Mouse (Mus musculus) urinary bladder, postnatal 14 days (tissue): ENCODE measurements around the gene Haus3.
A peak's percentile ranks its signal among the peaks of the same experiment; 100 is the strongest.

Experiments used
- DNase-seq: peaks from one replicate; pipeline ENCODE4 v3.0.0; 2021; ENCODE audit warnings: low spot score

The Haus3 gene

DNA sequence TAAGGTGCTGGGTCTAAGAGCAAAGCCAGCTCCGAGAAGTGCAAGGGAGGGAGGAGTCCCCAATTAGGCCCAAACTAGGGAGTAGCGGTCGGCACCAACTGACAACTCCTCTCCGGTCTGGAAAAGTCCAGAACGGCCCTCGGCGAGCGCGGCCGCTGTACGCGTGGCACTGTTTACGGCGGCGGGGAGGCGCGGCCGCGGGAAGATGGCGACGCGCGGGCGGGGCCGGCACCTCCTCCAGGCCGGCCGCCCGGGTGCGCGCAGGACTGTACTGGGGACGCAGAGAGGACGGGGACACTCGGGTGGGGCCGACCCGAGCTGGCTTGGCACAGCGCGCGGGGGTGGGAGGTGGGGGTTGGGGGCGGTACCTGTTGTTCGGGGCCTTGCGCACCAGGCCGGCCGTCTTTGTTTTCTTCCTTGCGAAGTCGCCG lies 17.6 kb upstream of the Haus3 start:
- peak; percentile 67 for DNase-seq

DNA sequence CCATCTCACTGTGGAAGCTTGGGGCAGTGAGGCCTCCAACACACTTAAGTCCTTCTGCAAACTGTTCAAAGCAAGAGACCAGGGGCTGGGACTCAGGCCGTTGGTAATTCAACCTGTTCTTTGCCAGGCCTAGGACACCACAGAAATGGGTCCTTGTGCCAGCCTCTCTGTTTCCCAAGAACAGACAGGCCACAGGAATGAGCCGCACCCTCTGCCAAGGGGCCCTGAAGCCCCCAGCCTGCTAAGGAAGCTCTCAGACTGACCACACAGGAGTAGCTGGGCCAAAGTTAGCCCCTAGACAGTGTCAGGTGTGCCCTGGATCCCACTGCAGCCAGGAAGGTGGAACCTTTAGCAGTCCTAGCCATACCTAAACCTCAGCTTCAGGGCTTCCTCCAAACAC lies 17.1 kb upstream of the Haus3 start:
- DNase-seq = no peak

GRCm38 (mm10) chr5:34185791-34186190 lies 16.5 kb upstream of the Haus3 start:
- no peak for DNase-seq

DNA sequence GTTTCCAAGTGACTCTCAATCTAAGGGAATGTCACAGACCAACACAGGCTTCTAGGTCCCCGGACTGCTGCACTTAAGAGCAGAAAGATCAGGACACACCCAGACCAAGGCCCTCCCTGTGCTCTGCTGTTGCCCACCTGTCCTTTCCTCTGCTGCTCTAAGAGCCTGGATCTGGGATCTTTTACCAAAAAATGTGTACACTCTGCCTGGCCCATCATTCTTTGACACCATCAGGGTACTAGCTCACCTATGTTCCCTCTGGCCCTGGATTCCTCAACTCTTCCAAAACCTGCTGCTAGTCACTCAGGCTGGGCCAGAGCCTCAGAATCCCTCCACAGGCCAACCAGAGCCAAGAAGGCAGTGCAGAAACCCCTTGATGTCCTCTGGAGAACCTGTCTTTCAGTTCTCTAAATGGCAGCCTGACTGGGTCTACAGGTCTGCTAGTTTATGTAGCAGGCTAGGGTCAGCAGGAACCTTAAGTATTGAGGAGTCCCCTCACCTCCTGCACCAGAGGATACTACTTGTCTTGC lies 15.8 kb upstream of the Haus3 start:
- DNase-seq = no peak

DNA sequence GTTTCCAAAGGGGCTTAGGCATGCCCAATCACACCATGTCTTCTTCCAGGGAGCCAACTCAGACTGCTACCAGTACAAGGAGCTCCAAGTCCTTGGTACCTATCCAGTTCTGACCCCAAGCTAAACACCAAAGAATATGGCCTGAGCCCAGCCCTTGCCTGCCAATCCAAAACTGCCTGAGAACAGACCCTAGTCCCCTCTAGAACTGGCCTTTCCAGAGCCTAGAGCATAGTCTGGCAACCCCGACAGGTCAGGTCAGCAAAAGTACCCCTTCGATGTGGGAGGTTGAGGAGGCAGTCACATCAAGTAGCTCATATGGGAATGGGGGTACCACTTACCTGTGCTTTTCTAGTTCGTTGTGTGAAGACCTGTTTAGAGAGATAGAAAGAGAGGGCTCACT lies 14.6 kb upstream of the Haus3 start:
- peak; percentile 2 for DNase-seq

GRCm38 (mm10) chr5:34183156-34183880 lies 14.0 kb upstream of the Haus3 start:
- peak; percentile 29 for DNase-seq

- DNase-seq = peak; percentile 11
Observed at GRCm38 (mm10) chr5:34182486-34182885, 13.2 kb upstream of the Haus3 start.

DNA sequence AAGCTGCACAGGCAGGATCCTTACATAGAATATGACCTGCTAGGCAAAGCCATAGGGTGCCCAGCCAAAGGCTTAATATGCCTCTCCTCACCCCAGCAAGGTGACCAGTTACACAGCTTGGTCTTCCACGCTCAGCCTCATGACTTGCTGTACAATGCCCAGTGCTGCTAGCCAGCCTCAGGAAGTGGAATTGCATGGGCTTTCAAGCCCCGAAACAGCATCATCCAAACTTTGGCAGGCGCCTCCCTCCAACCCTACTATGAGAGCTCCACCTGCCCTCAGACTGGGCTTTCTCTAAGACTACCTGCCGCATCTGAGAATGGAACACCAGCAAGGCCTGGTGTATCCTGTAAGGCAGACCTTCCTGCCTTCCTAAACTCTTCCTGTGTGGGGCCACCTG lies 8.5 kb upstream of the Haus3 start:
- peak; percentile 2 for DNase-seq

DNA sequence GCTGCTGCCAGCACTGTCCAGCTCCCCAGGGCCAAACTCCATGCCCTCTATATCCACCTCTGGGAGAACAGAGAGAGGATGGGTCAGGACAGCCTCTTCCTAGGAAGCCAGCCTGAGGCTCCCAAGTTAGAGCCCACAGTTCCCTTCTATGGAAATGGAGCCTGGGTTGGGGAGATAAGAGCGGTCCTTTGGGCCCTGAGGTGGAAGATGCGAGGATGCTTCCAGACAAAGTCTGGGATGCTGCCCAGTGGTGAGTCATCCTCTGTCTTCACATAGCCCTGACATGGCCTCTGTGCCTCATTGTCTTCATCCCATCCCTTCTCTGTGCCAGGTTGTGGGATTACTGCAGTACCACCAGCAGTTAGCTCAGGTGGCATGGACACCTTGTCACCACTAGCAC lies 7.8 kb upstream of the Haus3 start:
- DNase-seq = peak; percentile 8

DNA sequence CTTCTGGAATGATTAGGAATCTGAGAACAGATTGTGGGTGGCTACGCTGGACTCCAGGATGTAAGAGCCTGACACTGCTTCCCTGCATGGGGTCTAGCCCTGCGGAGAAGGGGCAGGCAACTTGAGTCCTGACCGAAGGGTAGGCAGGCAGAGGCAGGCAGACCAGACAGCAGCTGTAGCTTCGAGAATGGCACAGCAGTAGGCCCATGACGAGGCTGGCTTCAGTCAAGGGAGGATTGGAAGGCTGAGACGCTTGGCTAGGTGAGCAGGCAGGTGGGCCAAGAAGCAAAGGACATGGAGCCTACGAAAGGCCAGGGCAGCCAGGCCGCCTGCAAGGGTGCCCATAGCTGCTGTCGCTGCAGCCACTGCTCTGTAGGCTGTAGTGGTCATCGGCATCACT lies 7.4 kb upstream of the Haus3 start:
- no peak for DNase-seq

GRCm38 (mm10) chr5:34175403-34175694 lies 6.0 kb upstream of the Haus3 start:
- DNase-seq = no peak

GRCm38 (mm10) chr5:34174550-34175402 lies 5.4 kb upstream of the Haus3 start:
- DNase-seq = no peak

DNA sequence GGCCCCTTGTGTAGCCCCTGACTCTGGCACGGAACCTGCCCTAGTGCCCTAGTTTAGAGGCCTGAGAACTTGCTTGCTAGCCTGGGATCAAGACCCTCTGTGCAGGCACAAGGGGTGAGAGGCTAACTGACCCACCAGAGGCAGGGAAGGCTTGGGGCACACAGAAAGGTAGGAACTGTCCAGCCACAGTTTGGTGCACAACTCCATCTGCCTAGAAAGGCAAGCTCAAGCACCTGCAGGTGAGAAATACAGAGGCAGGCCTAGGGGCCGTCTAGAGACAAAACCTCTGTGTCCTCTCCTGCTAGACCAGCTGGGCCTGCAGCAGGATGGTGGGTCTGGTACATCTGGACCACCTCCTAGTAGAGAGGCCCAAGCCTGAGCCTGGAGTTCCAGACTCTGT lies 4.7 kb upstream of the Haus3 start:
- no peak for DNase-seq

DNA sequence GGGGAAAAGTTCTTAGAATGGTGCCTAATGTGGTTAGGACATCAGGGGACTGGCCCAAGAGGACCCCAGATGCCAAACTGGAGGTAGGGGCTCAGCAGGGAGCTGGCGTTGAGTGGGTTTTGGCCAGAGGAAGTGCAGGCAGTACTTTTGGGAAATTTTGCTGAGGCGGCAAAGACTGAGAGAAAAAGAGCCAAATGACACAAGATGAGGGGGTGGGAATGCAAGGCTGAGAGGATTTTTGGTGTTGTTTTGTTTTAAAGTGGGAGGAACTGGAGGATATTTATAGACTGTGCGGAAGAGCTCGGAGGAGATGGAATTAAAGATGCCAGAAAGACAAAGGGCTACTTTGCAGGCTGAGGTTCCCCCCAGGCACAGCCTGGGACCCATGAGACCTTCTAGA lies 1.4 kb upstream of the Haus3 start:
- DNase-seq = no peak

DNA sequence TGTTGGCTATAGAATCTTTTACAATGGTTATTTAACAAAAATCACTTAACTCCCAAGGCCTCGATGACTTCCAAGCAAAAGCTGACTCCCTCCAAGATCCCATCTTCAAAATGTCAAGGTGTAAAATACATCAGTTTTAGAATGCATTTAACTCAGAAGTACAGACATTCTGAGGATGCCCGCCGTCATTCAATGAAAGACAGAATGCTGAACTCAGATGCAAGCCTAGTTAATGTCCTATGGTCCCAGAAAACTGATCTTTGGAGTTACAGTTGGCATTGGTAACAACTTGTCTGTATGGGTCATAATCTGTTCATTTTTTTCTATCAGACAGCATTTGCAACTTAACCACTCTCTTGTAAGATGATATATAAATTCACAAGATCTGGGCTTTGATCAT lies 627 bp upstream of the Haus3 start:
- no peak for DNase-seq

DNA sequence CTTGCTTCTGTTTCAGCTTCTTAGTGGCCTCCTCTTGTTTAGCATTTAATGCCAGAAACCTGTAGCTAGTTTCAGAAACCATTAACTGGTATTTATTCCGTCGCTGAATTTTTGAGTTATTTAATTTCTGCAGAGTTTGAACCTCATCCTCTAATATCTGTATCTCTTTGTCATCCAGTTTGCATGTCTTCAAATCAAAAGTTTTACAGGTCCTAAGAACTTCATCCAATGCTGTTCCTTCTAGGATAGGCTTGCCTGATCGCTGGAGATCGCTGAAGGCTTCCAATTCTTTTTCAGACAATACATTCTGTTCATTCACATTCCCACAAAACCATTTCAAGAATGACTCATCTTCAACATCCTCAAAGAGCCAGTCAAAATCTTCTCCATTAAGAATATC lies 1.5 kb downstream of the Haus3 start:
- no peak for DNase-seq

DNA sequence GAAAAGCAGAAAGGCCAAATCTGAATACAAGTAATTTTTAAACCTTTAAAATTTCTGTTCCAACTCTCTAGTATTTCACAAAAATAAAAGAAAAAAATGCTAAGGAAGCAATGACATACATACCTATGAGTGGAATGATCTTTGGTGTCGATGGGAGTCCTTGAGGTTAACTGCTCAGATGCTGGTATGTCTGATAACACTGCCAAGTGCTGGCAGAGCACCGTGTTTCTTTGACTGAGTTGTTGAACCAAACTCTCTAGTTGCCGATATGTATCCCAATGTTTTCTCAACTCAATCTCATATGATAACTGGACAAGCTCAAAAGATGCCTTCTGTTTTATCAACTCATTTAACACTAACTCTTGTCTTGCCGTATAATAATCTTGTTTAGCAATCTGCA lies 3.5 kb downstream of the Haus3 start:
- DNase-seq = no peak

GRCm38 (mm10) chr5:34148476-34148875 lies 20.9 kb downstream of the Haus3 start:
- no peak for DNase-seq

GRCm38 (mm10) chr5:34147554-34147953 lies 21.8 kb downstream of the Haus3 start:
- no peak for DNase-seq

GRCm38 (mm10) chr5:34139751-34140150 lies 29.6 kb downstream of the Haus3 start:
- DNase-seq = peak; percentile 20

GRCm38 (mm10) chr5:34132731-34133130 lies 36.6 kb downstream of the Haus3 start:
- no peak for DNase-seq

DNA sequence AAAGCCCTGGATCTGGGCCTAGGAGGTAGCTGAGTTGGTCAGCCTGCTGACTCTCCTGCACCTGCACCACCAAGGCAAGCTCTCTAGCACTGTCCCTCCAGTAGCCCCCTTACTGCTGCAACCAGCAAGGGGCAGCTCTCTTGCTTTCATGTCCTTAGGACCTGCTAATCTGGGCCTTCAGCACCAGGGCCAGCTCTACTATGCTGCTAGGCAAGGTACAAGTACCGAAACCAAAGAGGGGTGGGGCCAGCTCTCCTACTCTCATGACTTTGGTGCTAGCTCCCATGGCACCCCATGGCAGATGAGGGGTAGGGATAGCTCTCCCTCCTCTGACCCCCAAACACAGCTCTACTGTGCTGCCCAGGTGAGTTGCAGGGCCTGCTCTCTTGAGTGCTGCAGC lies 45.2 kb downstream of the Haus3 start:
- DNase-seq = no peak

GRCm38 (mm10) chr5:34119121-34119856 lies 50.0 kb downstream of the Haus3 start:
- no peak for DNase-seq
